Mouse (Mus musculus) A20 (cell line): Measurements from ENCODE around the gene Olig3.

ENCODE experiments used
- DNase-seq: peaks from one replicate; pipeline ENCODE4 v3.0.0-alpha.2; 2011; ENCODE audit warnings: low read depth, low spot score

Gene Olig3

DNA sequence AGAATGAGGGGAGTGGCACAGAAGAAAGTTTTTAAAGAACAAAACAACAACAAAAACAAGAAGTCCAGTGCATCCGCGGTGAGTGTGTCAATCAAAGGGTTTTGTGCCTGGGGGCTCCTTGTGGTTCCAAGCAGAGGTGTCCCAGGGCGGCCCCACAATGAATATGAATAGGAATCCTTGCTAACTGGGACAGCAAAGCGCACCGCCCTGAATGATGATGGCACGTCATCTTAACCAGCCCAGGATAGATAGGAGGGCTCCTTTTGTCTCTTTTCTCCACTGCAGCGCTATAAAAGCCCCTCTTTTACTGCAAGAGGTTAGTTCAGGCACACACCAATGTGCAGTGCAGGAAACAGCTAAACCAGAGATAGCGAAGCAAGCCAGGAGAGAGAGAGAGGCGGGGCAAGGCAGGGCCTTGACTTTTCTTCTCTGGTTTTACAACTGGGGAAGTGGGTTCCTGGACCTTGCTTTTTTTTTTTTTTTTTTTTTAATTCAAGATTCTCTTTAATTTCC lies at the start of gene Olig3:
Gene Olig3 (plus strand): TSS at position 463 of the 513 bp plus-strand sequence.
- DNase-seq = no peak

GRCm38 (mm10) chr10:19309681-19310395 lies 46.5 kb upstream of the Olig3 start:
- DNase-seq = no peak

DNA sequence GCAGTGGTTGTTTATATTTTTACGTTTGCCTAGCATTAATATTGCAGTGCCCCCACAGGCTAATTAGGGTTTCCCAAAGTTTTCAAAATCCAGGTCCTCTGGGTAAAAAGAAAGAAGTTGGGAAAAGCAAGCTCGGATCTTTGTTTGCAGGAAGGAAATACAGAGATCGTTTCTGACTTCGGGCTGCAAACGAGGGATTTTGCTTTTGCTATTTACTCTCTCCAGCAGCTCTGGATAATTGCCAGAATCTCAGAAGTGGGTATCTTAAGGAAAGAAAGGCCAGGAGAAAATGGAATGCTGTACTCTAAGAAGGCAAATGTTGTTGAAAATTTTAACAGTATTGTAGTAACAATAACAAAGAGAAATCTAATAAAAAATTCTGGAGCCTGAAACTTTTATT lies 45.9 kb upstream of the Olig3 start:
- no peak for DNase-seq

GRCm38 (mm10) chr10:19317962-19318812 lies 38.1 kb upstream of the Olig3 start:
- DNase-seq = no peak

DNA sequence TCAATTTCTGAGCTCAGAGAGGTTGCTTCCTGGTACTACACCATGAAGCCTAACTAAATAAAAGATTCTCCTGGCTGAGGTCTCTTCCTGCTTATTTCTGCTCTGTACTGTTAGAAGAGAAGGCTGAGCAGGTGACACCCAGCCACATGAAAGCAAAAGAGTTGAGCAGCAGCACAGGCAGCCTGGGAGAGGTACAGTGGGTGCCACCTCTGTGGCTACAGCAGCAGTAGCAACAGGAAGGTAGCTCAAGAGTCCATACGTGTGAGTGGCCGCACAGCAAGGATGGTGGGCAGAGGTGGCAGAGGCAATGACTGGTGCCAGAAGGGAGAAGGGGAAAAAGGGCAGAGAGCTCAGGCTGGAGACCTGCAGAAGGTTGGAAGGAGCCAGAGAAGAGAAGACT lies 34.6 kb upstream of the Olig3 start:
- DNase-seq = no peak

DNA sequence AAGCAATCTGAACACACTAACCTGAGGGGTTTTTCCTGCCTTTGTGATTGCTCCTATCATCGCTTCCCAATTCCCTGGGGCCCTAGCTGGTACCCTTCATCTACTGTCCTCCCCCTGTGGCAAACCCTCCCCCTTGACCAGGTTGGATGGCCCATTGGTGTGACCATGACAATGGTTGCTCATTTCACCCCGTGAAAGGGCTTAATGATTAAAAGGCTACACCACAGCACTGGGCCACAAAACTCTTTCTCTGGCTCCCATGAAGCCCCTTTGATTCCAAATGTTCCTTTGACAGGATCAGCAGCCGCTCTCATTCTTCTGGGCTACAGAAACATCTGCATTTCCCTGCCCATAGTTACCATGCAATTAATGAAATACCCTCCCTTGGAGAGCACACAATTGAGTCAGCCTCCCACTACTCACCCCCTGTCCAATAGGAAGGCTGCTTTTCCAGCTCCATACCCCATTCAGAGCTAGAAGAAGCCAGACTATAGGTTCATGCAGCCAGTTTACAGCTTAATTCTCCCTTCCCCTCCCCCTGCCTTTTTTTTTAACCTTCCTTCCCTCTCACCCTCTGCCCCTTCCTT lies 27.0 kb upstream of the Olig3 start:
- DNase-seq = no peak

GRCm38 (mm10) chr10:19333425-19333824 lies 22.9 kb upstream of the Olig3 start:
- DNase-seq = no peak

DNA sequence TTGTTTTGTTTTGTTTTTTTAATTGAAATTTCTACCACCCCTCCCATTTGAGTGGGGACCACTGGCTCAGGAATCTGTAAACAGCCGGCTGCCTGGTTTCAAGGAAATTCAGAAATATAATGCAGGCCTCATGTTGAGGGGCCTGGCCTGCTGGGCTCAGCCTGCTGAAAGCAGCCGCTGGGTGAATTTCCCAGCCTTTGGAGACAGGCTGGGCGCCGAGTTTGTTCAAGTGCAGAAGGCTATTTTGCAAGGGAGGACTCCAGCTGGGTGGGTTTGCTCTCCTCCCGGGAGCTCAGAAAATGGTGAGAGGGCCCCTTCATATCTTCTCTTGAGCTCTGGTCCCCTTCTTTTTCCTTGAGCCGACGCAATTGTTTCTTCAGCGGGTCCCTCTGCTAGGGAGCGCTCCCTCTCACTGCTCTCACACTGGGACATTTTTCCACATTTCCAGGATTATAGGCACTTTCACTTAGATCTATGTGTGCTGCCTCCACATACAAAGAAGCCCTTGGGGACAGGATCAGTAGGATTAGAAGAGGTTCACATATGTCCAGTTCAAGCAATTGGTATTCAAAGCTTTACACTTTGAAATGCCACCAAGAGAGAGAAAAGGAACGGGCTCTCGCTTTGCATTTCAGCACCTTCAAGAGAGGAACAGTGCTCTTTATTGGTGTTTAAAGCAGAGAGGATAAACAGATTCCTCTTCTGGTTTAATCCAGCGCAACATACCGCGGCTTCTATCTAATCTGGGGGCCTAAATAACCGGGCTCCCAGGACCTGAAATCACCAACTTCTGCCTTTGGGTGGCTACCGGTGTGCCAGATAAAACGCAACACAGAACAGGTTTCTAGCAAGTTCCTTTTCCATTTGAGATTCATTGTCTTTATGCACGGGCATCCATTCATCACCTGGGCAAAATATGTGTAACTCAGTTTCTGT lies 17.4 kb upstream of the Olig3 start:
- DNase-seq = no peak

DNA sequence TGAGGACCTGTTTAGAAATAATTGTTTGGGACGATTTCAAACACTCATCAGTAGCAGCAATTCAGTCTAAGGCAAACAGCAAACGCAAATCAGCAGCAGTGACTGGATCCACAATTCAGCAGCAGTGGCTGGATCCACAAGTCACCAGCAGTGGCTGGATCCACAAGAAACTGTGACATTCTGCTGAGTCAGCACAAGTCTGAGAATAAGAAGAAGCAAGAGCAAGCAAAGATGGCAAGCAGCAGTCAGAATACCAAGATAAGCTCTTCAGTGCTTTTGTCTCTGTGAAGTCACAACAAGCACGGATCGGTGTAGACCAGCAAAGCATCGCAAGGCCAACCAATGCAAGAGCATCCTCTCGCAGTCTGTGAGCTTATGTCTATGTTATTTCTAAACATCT lies 12.3 kb upstream of the Olig3 start:
- no peak for DNase-seq

GRCm38 (mm10) chr10:19349326-19349725 lies 7.0 kb upstream of the Olig3 start:
- no peak for DNase-seq

- DNase-seq = no peak
Measured at GRCm38 (mm10) chr10:19352006-19352877, 4.1 kb upstream of the Olig3 start.

DNA sequence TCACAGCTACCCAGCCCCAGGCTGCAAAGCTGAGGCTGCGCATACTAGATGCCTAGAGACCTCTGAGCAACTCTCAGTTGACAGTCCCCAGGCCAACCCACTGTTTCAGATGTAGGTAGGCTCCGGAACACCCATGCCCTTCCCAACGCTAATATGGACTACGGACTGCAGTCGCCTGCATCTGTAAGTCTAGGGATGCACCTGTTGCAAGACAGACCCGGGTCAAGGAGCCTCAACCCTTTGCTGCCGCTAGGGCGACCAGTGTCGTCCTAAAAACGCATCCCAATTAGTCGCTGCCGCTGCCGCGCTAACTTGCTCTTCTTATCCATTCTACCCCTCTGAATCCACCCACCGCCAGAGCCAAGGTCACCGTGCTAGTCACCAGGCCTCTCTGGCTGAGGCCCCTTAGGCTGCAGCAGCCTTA lies 3.4 kb upstream of the Olig3 start:
- no peak for DNase-seq

DNA sequence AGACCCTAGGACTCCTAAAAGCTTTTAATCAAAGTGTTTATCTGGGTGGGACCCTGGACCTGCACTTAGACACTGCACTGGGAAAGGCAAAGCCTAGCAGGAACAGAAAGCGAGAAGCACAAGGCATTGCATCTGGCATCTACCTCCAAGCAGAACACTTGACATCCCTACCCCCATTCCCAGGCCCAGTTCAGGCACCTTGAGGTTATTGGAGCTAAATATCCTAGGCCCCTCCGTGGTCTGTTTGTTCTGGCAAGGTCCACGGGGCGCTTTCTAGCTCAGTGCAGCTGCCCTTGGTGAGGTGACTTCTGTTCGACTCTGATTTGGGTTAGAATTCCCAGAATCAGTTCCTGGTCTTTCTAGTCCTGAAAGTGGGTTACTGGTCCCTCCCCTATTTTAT lies 2.7 kb upstream of the Olig3 start:
- DNase-seq = no peak

DNA sequence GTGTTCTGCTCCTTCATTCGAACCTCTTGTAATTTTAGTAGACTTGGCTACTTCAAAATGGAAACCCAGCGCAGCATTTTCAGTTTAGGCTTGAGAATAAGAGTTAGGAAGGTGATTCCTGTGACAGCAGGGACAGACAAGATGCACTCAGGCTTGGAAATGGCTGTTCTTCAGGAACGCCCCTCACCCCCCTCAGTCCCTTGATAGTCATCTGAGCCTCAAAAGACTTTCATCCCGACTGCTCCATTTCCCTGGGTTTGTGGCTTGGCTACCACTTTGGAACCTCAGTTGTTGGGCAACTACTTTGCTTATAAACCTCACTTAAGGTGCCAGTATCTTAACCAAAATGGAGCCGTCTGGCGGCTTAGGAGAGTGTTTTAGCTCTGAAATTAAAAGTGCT lies 2.2 kb upstream of the Olig3 start:
- no peak for DNase-seq

- DNase-seq = no peak
Measured at GRCm38 (mm10) chr10:19355076-19355475, 1.3 kb upstream of the Olig3 start.

DNA sequence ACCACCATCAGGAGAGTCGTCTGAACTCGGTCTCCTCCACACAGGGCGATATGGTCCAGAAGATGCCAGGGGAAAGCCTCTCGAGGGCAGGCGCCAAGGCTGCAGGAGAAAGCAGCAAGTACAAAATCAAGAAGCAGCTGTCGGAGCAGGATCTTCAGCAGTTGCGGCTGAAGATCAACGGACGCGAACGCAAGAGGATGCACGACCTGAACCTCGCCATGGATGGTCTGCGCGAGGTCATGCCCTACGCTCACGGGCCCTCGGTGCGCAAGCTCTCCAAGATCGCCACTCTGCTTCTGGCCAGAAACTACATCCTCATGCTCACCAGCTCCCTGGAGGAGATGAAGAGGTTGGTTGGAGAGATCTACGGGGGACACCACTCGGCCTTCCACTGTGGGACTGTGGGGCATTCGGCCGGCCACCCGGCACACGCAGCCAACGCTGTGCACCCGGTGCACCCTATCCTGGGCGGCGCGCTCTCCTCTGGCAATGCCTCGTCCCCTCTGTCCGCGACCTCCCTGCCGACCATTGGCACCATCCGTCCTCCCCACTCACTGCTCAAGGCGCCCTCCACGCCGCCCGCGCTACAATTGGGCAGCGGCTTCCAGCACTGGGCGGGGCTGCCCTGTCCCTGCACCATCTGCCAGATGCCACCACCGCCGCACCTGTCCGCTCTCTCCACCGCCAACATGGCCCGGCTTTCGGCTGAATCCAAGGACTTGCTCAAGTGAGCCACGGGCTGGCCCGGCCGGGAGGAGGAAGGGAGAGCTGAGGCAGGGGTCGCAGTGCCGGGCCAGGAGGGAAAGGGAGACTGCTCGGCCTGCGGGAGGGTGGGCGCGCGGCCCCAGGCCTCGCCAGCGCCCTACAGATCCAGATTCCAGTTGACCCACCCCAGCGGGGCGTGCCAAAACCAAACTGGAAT lies 648 bp downstream of the Olig3 start:
- DNase-seq = no peak

DNA sequence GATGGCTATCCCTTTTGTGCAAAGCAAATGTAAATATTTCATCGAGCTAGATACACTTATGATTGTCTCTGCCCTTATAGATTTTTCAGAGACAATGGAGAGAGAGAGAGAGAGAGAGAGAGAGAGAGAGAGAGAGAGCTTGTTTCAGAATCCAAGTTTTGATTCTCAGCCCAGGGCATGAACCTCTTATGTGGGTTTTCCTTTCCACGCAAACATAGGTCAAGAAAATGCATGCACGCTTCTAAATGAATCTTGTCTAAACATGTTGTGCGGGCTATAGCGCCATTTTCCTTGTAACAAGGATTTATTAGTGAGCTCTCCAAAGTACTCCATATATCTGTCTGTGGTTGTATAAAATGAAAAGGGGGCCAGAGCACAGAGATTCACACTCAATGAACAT lies 1.5 kb downstream of the Olig3 start:
- no peak for DNase-seq

DNA sequence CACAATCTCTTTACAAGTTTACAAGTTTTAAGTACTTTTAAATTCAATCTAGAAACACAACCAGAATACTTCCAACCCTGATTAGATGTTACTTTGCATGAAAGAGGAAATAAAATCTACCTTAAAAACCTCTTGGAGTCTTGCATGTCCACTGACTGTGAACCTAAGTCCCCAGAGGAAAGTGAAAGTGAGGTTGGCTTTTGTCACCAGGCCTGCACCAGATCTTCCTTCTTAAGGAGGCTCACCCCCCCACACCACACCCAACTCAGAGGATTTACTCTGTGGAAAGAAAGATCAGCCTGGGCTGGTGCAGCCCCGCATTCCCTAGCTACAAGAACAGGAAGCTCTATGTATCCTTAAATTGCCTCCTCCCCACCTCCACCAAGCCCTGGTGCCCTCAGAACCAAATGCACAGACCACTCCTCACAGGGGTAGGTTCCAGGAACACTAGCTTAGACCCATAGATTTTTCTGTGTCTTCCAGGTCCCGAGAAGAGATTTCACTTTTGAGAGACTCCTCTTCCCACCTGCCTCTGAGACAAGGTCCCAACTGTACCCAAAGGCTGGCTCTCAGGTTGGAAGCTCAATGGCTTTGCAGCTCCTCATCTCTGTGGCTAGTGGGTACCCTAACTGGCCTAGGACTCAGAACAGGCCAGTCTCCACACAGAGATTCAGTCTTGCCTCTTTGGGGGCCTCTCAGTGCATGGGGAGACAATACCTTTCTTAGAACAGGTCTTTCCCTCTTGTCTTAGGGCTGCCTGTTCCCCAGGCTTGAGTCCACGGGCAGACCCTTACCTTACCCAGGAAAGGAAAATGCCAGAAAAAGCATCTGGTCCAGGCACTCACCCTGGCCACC lies 4.3 kb downstream of the Olig3 start:
- peak; percentile 45 for DNase-seq
